Mouse (Mus musculus) heart, adult 18-20 months (tissue): ENCODE data around the gene Lrrc63. TPM values are rescaled to one million over a fixed set of nuclear protein-coding genes. Genes with fewer than 3 reads are reported as not detected.

ENCODE experiments used
- total RNA-seq, 2 experiments: library from RNA; stranded (reverse); gene quantifications; 2 replicates each; pipeline ENCODE4 v1.2.3; 2021

The Lrrc63 gene
- total RNA-seq, 2 experiments from 2014 or later: not detected

Other genes with a start within 250 kb of the Lrrc63 start
- gene Lrch1, start 183.0 kb downstream of the Lrrc63 start, total RNA-seq: 10 to 100 TPM; 11.8 to 14.3 TPM
- 1 to 10 TPM in 1 of 2 experiments, under 1 TPM in 1; 0.55 to 1.7 TPM for gene Rubcnl, start 114.9 kb downstream of the Lrrc63 start, total RNA-seq
- 10 to 100 TPM; 13.4 to 26.7 TPM for gene Lcp1, start 220 bp upstream of the Lrrc63 start, total RNA-seq
- not detected for gene Cpb2, start 111.4 kb upstream of the Lrrc63 start, total RNA-seq
- 10 to 100 TPM; 24.9 to 28.2 TPM for gene Zc3h13, start 153.5 kb upstream of the Lrrc63 start, total RNA-seq